Mouse (Mus musculus): Measurements from ENCODE around the gene Cep89. TPM values are rescaled to one million over a fixed set of nuclear protein-coding genes. Genes with fewer than 3 reads are reported as not detected.

Gene Cep89
- polyA plus RNA-seq, 1 experiment from 2014 or later = 52.7 TPM

- peaks cover 7% of the 10 kb centered on the region for H3K4me1 ChIP-seq
- no peak within 1 kb of the TSS for H3K4me2 ChIP-seq
- H3K36me3 ChIP-seq = no peaks in the 10 kb centered on the region
- no peaks in the 10 kb centered on the region for H3K9me3 ChIP-seq
- H3K4me3 ChIP-seq = no peak within 1 kb of the TSS
- 23% methylated on average over 15 of the region's 15 CpGs for WGBS
- H3K9ac ChIP-seq = no peak within 1 kb of the TSS
- no peaks in the 10 kb centered on the region for H3K27me3 ChIP-seq
- H3K27ac ChIP-seq = no peak within 1 kb of the TSS
- ATAC-seq (ENCODE audit: insufficient number of reproducible peaks, insufficient read depth, low FRiP score, low TSS enrichment, low read depth) = no peak
Measured at GRCm38 (mm10) chr7:35447996-35448846, 51.4 kb downstream of the Cep89 start, which contains the start of gene Slc7a9. Slc7a9 (plus strand) TSS chr7:35448796.

- H3K9ac ChIP-seq = no peak overlapping the region
- no peaks in the 10 kb centered on the region for H3K36me3 ChIP-seq
- WGBS = 61% methylated on average over 7 of the region's 7 CpGs
- H3K4me1 ChIP-seq = peaks cover 7% of the 10 kb centered on the region
- no peaks in the 10 kb centered on the region for H3K27me3 ChIP-seq
- no peak overlapping the region for H3K27ac ChIP-seq
- H3K4me2 ChIP-seq = no peak overlapping the region
- H3K4me3 ChIP-seq = no peak overlapping the region
- ATAC-seq (ENCODE audit: insufficient number of reproducible peaks, insufficient read depth, low FRiP score, low TSS enrichment, low read depth) = no peak
- H3K9me3 ChIP-seq = no peaks in the 10 kb centered on the region
Measured at GRCm38 (mm10) chr7:35448867-35449266, 52.0 kb downstream of the Cep89 start.

DNA sequence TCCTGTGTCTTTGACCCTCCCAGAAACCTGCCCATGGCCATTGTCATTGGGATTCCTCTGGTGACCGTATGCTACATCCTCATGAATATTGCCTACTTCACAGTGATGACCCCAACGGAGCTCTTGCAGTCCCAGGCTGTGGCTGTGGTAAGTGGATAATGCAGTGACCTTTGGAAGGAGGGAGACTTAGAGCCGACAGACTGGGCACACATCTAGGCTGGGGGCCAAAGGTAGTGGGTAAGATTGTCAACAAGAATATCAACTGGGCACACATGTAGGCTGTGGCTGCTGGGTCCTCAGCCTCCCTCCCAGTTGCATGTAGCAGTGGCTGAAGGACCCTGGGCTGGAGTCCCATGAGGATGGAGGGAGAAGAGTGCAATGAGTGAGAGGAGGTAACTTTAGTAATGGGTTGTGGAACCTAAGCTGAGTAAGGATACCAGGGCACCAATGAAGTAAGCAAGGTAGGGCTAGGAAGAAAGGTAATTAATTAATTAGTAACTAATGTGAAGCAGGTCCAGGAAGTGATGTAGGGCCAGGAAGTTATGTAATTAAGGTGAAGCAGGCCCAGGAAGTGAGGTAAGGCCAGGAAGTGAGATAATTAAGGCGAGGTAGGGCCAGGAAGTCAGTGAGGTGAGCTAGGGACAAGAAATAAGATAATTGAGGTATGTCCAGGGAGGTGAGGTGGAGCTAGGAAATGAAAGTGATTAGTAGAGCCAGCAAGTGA, 59.4 kb downstream of the Cep89 start:
- no peak for ATAC-seq (ENCODE audit: insufficient number of reproducible peaks, insufficient read depth, low FRiP score, low TSS enrichment, low read depth)
- Histone ChIP-seq H3K9ac (no peak overlapping the region), H3K4me3 (no peak overlapping the region), H3K4me2 (no peak overlapping the region), H3K36me3 (no peaks in the 10 kb centered on the region), H3K27me3 (no peaks in the 10 kb centered on the region), H3K27ac (no peak overlapping the region), H3K4me1 (no peaks in the 10 kb centered on the region), H3K9me3 (no peaks in the 10 kb centered on the region)
- 80% methylated on average over 4 of the region's 4 CpGs for WGBS

DNA sequence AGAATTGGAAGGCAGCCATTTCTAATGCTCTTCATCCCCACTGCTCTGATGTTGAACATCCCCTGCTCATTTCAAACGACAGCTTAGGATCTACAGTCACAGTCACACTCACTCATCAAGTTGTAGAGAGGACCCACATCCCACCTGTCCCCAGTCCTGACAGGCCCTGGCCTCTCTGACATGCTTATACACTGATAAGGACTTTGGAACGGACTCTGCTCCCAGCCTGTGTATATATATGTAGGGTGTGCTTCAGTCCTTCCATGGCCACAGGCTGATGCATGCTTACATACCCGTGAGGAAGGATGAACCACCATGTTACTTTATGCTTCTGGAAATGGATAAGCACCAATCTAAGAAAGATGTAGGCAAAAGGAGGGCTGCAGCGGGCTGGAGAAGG, 64.1 kb downstream of the Cep89 start:
- Histone ChIP-seq H3K36me3 (no peaks in the 10 kb centered on the region), H3K4me3 (no peak overlapping the region), H3K27ac (no peak overlapping the region), H3K9ac (no peak overlapping the region), H3K4me2 (no peak overlapping the region), H3K9me3 (no peaks in the 10 kb centered on the region), H3K4me1 (no peaks in the 10 kb centered on the region), H3K27me3 (no peaks in the 10 kb centered on the region)
- WGBS = 79% methylated on average over 4 of the region's 4 CpGs
- ATAC-seq (ENCODE audit: insufficient number of reproducible peaks, insufficient read depth, low FRiP score, low TSS enrichment, low read depth) = no peak

DNA sequence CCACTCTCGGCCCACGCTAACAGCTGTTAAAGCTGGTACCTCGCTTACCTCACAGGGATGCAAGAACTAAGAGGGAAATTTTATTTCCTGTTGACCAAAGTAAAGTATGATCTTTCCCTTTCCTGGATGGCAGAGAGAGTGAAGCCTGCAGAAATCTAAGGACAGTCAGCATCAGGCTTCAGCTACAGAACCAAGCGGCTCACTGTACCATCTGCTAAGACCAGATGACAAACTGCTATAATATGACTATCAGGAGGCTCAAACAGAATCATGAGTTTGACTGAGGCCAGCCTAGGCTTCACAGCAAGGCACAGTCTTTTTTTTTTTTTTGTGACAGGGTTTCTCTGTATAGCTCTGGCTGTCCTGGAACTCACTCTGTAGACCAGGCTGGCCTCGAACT, 68.2 kb downstream of the Cep89 start:
- 89% methylated on average over 5 of the region's 5 CpGs for WGBS
- Histone ChIP-seq H3K36me3 (no peaks in the 10 kb centered on the region), H3K27me3 (no peaks in the 10 kb centered on the region), H3K9me3 (no peaks in the 10 kb centered on the region), H3K27ac (no peak overlapping the region), H3K4me3 (no peak overlapping the region), H3K4me1 (no peaks in the 10 kb centered on the region), H3K4me2 (no peak overlapping the region), H3K9ac (no peak overlapping the region)
- no peak for ATAC-seq (ENCODE audit: insufficient number of reproducible peaks, insufficient read depth, low FRiP score, low TSS enrichment, low read depth)

DNA sequence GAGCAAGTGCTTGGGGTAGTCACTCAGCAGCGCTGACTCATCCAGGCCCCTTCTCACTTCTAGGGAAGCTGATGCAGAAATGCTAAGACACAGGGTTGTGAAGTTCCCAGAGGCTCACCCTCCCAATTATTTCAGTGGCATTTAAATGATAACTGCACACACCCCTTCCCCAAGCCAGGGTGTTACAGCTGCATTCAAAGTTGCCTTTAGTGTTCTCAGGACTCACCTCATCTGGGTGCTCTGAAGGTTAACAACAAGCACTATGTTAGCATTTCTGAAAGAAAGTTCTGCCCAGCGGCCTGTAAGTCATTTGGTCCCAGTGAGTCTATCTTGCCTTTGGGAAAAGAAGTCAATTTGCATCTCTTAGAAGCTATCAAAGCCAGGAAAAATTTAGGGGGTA, 71.0 kb downstream of the Cep89 start:
- 62% methylated on average over 2 of the region's 2 CpGs for WGBS
- no peaks in the 10 kb centered on the region for H3K36me3 ChIP-seq
- ATAC-seq (ENCODE audit: insufficient number of reproducible peaks, insufficient read depth, low FRiP score, low TSS enrichment, low read depth) = no peak
- H3K27ac ChIP-seq = no peak overlapping the region
- no peaks in the 10 kb centered on the region for H3K27me3 ChIP-seq
- no peak overlapping the region for H3K4me2 ChIP-seq
- no peak overlapping the region for H3K4me3 ChIP-seq
- no peaks in the 10 kb centered on the region for H3K4me1 ChIP-seq
- H3K9ac ChIP-seq = no peak overlapping the region
- H3K9me3 ChIP-seq = no peaks in the 10 kb centered on the region

- Histone ChIP-seq H3K4me2 (no peak overlapping the region), H3K27ac (no peak overlapping the region), H3K9me3 (no peaks in the 10 kb centered on the region), H3K36me3 (no peaks in the 10 kb centered on the region), H3K9ac (no peak overlapping the region), H3K4me1 (no peaks in the 10 kb centered on the region), H3K4me3 (no peak overlapping the region), H3K27me3 (no peaks in the 10 kb centered on the region)
- WGBS = 48% methylated on average over 4 of the region's 4 CpGs
- no peak for ATAC-seq (ENCODE audit: insufficient number of reproducible peaks, insufficient read depth, low FRiP score, low TSS enrichment, low read depth)
Measured at GRCm38 (mm10) chr7:35470794-35471193, 74.0 kb downstream of the Cep89 start.

- no peaks in the 10 kb centered on the region for H3K4me1 ChIP-seq
- 74% methylated on average over 2 of the region's 2 CpGs for WGBS
- H3K9me3 ChIP-seq = no peaks in the 10 kb centered on the region
- H3K36me3 ChIP-seq = no peaks in the 10 kb centered on the region
- H3K9ac ChIP-seq = no peak overlapping the region
- H3K27me3 ChIP-seq = no peaks in the 10 kb centered on the region
- H3K4me3 ChIP-seq = no peak overlapping the region
- no peak overlapping the region for H3K4me2 ChIP-seq
- no peak overlapping the region for H3K27ac ChIP-seq
- ATAC-seq (ENCODE audit: insufficient number of reproducible peaks, insufficient read depth, low FRiP score, low TSS enrichment, low read depth) = no peak
Measured at GRCm38 (mm10) chr7:35476457-35476856, 79.6 kb downstream of the Cep89 start.

- H3K9me3 ChIP-seq = no peaks in the 10 kb centered on the region
- no peak overlapping the region for H3K27ac ChIP-seq
- H3K4me2 ChIP-seq = no peak overlapping the region
- H3K27me3 ChIP-seq = no peaks in the 10 kb centered on the region
- ATAC-seq (ENCODE audit: insufficient number of reproducible peaks, insufficient read depth, low FRiP score, low TSS enrichment, low read depth) = no peak
- H3K4me3 ChIP-seq = no peak overlapping the region
- H3K4me1 ChIP-seq = no peaks in the 10 kb centered on the region
- no peak overlapping the region for H3K9ac ChIP-seq
- WGBS = 85% methylated on average over 2 of the region's 2 CpGs
- H3K36me3 ChIP-seq = no peaks in the 10 kb centered on the region
Measured at GRCm38 (mm10) chr7:35485126-35485525, 88.3 kb downstream of the Cep89 start.

DNA sequence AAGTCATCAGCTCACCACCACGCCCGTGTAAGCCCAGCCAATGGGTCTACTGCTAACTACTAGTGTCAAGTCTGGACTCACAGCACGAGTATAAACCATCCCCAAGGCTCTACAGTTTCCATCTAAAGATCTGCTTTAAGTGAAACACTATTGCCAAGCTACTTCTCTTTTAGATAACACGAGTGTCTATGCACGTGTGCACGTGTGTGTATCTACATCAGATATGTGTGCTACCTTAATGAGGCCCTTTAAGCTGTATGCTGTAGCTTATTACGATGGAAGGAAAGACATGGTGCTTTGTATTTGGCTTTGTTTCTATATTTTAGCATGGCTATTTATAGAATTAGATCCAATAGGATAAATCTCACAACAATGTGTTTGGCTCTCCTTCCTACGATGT, 89.7 kb downstream of the Cep89 start:
- Histone ChIP-seq H3K4me1 (no peaks in the 10 kb centered on the region), H3K4me3 (no peak overlapping the region), H3K27ac (no peak overlapping the region), H3K9me3 (no peaks in the 10 kb centered on the region), H3K27me3 (no peaks in the 10 kb centered on the region), H3K4me2 (no peak overlapping the region), H3K9ac (no peak overlapping the region), H3K36me3 (no peaks in the 10 kb centered on the region)
- WGBS = 85% methylated on average over 8 of the region's 8 CpGs
- ATAC-seq (ENCODE audit: insufficient number of reproducible peaks, insufficient read depth, low FRiP score, low TSS enrichment, low read depth) = no peak
